In the genomic region with DNA sequence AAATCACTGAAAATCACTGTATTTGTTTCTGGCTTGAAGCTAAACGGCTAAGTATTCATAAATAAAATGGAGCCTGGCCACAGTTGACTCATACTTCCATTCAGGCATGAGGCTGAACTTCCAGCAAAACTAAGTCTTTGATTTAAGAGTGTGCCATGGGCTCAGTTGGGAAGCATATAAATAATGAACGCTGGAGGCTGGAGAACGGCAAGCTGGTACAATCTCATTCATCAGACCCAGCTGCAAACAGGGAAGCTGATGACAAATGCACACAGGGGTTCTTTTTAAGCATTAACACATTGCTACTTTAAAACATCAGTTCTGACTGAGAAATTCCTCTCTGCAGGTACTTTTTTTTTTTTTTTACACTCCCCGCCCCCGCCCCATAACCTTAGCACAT, we compare ENCODE assay signal across 37 mouse cellular contexts. TPM values are rescaled to one million over a fixed set of nuclear protein-coding genes. Genes with fewer than 3 reads are reported as not detected.
DNase-seq lines count a peak whose midpoint lies in the region; ATAC-seq and TF ChIP-seq lines count a peak whose summit lies in the region.
"Had no signal": no experiment of that assay in that cellular context is flagged by ENCODE, and none has a peak within 500 bp of the region (broad histone marks: within the 10 kb centered on the region; RNA-seq: fewer than 3 reads in every experiment).

No protein-coding gene starts in this region.

- H3K4me1 ChIP-seq in hindbrain, postnatal 0 days (ENCODE audit: insufficient read depth, low read length), result no peaks in the 10 kb centered on the region
- H3K4me1 ChIP-seq in hindbrain, embryonic 13.5 days (replicated peaks), result no peaks in the 10 kb centered on the region
- H3K4me1 ChIP-seq in neural tube, embryonic 14.5 days (ENCODE audit: control insufficient read depth, insufficient read depth, low read length), result no peaks in the 10 kb centered on the region
- H3K4me1 ChIP-seq: embryonic facial prominence, embryonic 12.5 days; heart, embryonic 15.5 days had no signal

- no peak overlapping the region for H3K4me2 ChIP-seq in hindbrain, postnatal 0 days (ENCODE audit: low read depth, low read length)
- no peak overlapping the region for H3K4me2 ChIP-seq in hindbrain, embryonic 13.5 days
- H3K4me2 ChIP-seq in neural tube, embryonic 14.5 days (ENCODE audit: low read depth, low read length), result no peak overlapping the region
- H3K4me2 ChIP-seq: embryonic facial prominence, embryonic 12.5 days; heart, embryonic 15.5 days had no signal

- no peak for TF ChIP-seq CTCF in hindbrain, postnatal 0 days (IDR thresholded peaks at IDR 0.05; ENCODE audit: low read depth)

- no peaks in the 10 kb centered on the region for H3K36me3 ChIP-seq in hindbrain, postnatal 0 days (ENCODE audit: insufficient read depth, low read length)
- no peaks in the 10 kb centered on the region for H3K36me3 ChIP-seq in hindbrain, embryonic 13.5 days
- H3K36me3 ChIP-seq in neural tube, embryonic 14.5 days (ENCODE audit: control insufficient read depth, insufficient read depth, low read length), result no peaks in the 10 kb centered on the region
- H3K36me3 ChIP-seq: embryonic facial prominence, embryonic 12.5 days; heart, embryonic 15.5 days had no signal

- WGBS in hindbrain, postnatal 0 days, result 68% methylated on average over 5 of the region's 5 CpGs
- WGBS in hindbrain, embryonic 13.5 days, result 66% methylated on average over 5 of the region's 5 CpGs
- 36% methylated on average over 5 of the region's 5 CpGs for WGBS in neural tube, embryonic 14.5 days

- H3K9me3 ChIP-seq in hindbrain, postnatal 0 days (ENCODE audit: low read length), result 0 out of 2 replicates have a peak, but pooled peaks cover 2% of the 10 kb centered on the region
- peaks cover 6% of the 10 kb centered on the region; the same call in 1 of the 2 replicates for H3K9me3 ChIP-seq in hindbrain, embryonic 13.5 days
- H3K9me3 ChIP-seq in neural tube, embryonic 14.5 days (ENCODE audit: control insufficient read depth, low read length), result no peaks in the 10 kb centered on the region
- H3K9me3 ChIP-seq: embryonic facial prominence, embryonic 12.5 days; heart, embryonic 15.5 days had no signal

- no peak overlapping the region for H3K9ac ChIP-seq in hindbrain, postnatal 0 days (replicated peaks; ENCODE audit: low read length)
- no peak overlapping the region for H3K9ac ChIP-seq in hindbrain, embryonic 13.5 days
- H3K9ac ChIP-seq in neural tube, embryonic 14.5 days (replicated peaks; ENCODE audit: low read depth, low read length), result no peak overlapping the region
- H3K9ac ChIP-seq: embryonic facial prominence, embryonic 12.5 days; forebrain, postnatal 0 days; heart, embryonic 15.5 days had no signal

- peak; percentile 44 for DNase-seq in hindbrain, postnatal 0 days (ENCODE audit: low spot score)
- DNase-seq in NIH3T3 (ENCODE audit: low read depth), result peak; percentile 28
- peak; percentile 17 for DNase-seq in embryo, embryonic 11.5 days (ENCODE audit: low read depth, low spot score)
- no peak for DNase-seq in cerebellum, postnatal 4 days (ENCODE audit: low spot score in 2 of 2)
- DNase-seq: adrenal gland, adult 8-10 months; B cell, adult 2 months; cerebellum, adult 2 months; cerebellum, postnatal 25 days; forebrain, postnatal 0 days; gastrocnemius, postnatal 36 days; heart, postnatal 4 days; kidney, adult 8-10 months; kidney, postnatal 10 days; left cerebral cortex, postnatal 4 days; lung, postnatal 4 days had no signal

- H3K27me3 ChIP-seq in hindbrain, postnatal 0 days (ENCODE audit: insufficient read depth, low read length), result no peaks in the 10 kb centered on the region
- no peaks in the 10 kb centered on the region for H3K27me3 ChIP-seq in hindbrain, embryonic 13.5 days
- no peaks in the 10 kb centered on the region for H3K27me3 ChIP-seq in neural tube, embryonic 14.5 days (ENCODE audit: control insufficient read depth, insufficient read depth, low read length)
- H3K27me3 ChIP-seq: embryonic facial prominence, embryonic 12.5 days; heart, embryonic 15.5 days had no signal

- ATAC-seq in hindbrain, postnatal 0 days, result no peak
- no peak for ATAC-seq in hindbrain, embryonic 13.5 days (ENCODE audit: low FRiP score)
- ATAC-seq in neural tube, embryonic 14.5 days (ENCODE audit: low read depth), result peak; percentile 51; the same call in 1 of the 2 replicates
- no peak for ATAC-seq in frontal cortex, adult (ENCODE audit: low TSS enrichment)
- ATAC-seq: activated CD4-positive, CD25-positive, alpha-beta regulatory T cell, adult 4 months; forebrain, postnatal 0 days had no signal

- no peak overlapping the region for H3K4me3 ChIP-seq in hindbrain, postnatal 0 days (ENCODE audit: low read length)
- no peak overlapping the region for H3K4me3 ChIP-seq in hindbrain, embryonic 13.5 days
- H3K4me3 ChIP-seq in neural tube, embryonic 14.5 days (ENCODE audit: low read depth, low read length), result no peak overlapping the region
- H3K4me3 ChIP-seq: embryonic facial prominence, embryonic 12.5 days; heart, embryonic 15.5 days had no signal

- H3K27ac ChIP-seq in hindbrain, postnatal 0 days, result no peak overlapping the region
- no peak overlapping the region for H3K27ac ChIP-seq in hindbrain, embryonic 13.5 days
- no peak overlapping the region for H3K27ac ChIP-seq in neural tube, embryonic 14.5 days (ENCODE audit: low read depth, low read length)
- H3K27ac ChIP-seq: embryonic facial prominence, embryonic 12.5 days; heart, embryonic 15.5 days had no signal

RNA-seq across cellular contexts. Expression of a gene that starts 54.4 kb away (rescaled TPM):
- total RNA-seq in hindbrain, postnatal 0 days (2014; rRNA removed), result not detected in 2 replicates
- 0.63 and 0.89 TPM in 2 replicates for polyA plus RNA-seq in hindbrain, postnatal 0 days (2015; fragmentation: Nextera tagmentation; extraction: Ambion mirVana)
- 1.8 and 2.4 TPM in 2 replicates for polyA plus RNA-seq in hindbrain, embryonic 13.5 days (2015; fragmentation: Nextera tagmentation; extraction: Ambion mirVana)
- 1.5 and 10.4 TPM in 2 replicates for polyA plus RNA-seq in neural tube, embryonic 14.5 days (2014; fragmentation: Nextera tagmentation; extraction: Ambion mirVana)
- total RNA-seq: adrenal gland, adult 8-10 months; forebrain, postnatal 0 days; gastrocnemius, adult 18-20 months; gastrocnemius, postnatal 36 days; heart, postnatal 4 days; layer of hippocampus, adult 18-20 months; layer of hippocampus, postnatal 14 days; left cerebral cortex, adult 8-10 months; left cerebral cortex, postnatal 4 days; liver, adult 2 months; megakaryocyte-erythroid progenitor cell, adult 5-6 weeks; MEL; monocyte, adult 5-6 weeks had no signal
- polyA plus RNA-seq: activated CD4-positive, CD25-positive, alpha-beta regulatory T cell, adult 4 months; forebrain, embryonic 11.5 days; forebrain, postnatal 0 days; heart, embryonic 15.5 days; intestine, embryonic 14.5 days; liver, adult 2 months; liver, embryonic 16.5 days; lung, embryonic 16.5 days; small intestine, adult 2 months; stomach, embryonic 16.5 days; thymus, postnatal 0 days; urinary bladder, adult 2 months had no signal

Comparison
In these comparisons a context has a peak if more than half of its experiments do, and no peak if none do; other contexts are left out.
1. DNase-seq: peak in hindbrain, postnatal 0 days (single experiment), NIH3T3 (single experiment) and embryo, embryonic 11.5 days (single experiment); none in cerebellum, postnatal 4 days (0 of 2).